Mouse (Mus musculus): ENCODE results near the gene Wipi2. TPM values are rescaled to one million over a fixed set of nuclear protein-coding genes. Genes with fewer than 3 reads are reported as not detected.
A peak's percentile ranks its signal among the peaks of the same experiment; 100 is the strongest.

Wipi2 gene
- polyA plus RNA-seq (2014; fragmentation: Nextera tagmentation; extraction: Ambion mirVana), result 52.7 and 56.3 TPM in 2 replicates

DNA sequence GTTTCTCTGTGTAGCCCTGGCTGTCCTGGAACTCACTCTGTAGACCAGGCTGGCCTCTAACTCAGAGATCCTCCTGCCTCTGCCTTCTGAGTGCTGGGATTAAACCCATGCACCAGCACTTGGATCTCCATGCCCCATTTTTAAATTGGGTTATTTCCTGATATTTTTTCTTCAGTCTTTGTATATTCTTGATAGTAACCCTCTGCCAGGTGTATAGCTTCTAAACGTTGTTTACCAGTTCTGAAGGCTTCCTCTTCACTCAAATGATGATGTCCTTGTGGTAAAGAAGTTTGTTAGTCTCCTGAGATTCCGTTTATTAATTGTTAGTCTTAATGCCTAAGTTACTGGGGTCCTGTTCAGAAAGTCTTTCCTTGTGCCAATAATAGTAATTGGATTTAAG is at the start of gene Wipi2:
Gene Wipi2, plus strand, starts transcription at position 301 of the 400 bp plus-strand sequence.
- Histone ChIP-seq H3K36me3 (ENCODE audit: control insufficient read depth, insufficient read depth, low read length) (no peaks in the 10 kb centered on the region), H3K27me3 (replicated peaks; ENCODE audit: control insufficient read depth, insufficient read depth, low read length) (no peaks in the 10 kb centered on the region), H3K9me3 (ENCODE audit: control insufficient read depth, low read length) (no peaks in the 10 kb centered on the region), H3K4me1 (replicated peaks; ENCODE audit: control insufficient read depth, insufficient read depth, low read length) (peaks cover 14% of the 10 kb centered on the region), H3K4me3 (ENCODE audit: low read depth, low read length) (peak within 1 kb of the TSS; percentile 84), H3K27ac (ENCODE audit: low read depth, low read length) (peak within 1 kb of the TSS; percentile 93; the same call in 1 of the 2 replicates), H3K9ac (ENCODE audit: low read depth, low read length) (peak within 1 kb of the TSS; percentile 92), H3K4me2 (peak within 1 kb of the TSS; percentile 90)
- no peak for DNase-seq (ENCODE audit: low spot score)
- no peak for ATAC-seq (replicated peaks; ENCODE audit: low FRiP score)
- WGBS, result 86% methylated on average over 2 of the region's 2 CpGs

DNA sequence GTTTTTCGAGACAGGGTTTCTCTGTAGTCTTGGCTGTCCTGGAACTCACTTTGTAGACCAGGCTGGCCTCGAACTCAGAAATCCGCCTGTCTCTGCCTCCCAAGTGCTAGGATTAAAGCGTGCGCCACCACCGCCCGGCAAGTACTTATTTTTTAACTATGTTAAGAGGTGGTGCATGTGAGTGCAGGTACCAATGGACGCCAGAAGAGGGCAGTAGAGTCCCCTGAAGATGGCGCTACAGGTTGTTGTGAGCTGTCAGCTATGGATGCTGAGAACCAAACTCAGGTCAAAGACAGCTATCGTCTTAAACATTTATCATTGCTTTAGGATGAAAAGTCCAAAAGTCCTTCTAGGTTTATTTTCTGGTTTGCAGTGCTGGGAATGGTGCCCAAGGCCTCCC is 49.3 kb upstream of the Wipi2 start:
- Histone ChIP-seq H3K4me1 (replicated peaks; ENCODE audit: control insufficient read depth, insufficient read depth, low read length) (no peaks in the 10 kb centered on the region), H3K27ac (ENCODE audit: low read depth, low read length) (no peak overlapping the region), H3K36me3 (ENCODE audit: control insufficient read depth, insufficient read depth, low read length) (peaks cover 3% of the 10 kb centered on the region; the same call in 1 of the 2 replicates), H3K9me3 (ENCODE audit: control insufficient read depth, low read length) (no peaks in the 10 kb centered on the region), H3K9ac (ENCODE audit: low read depth, low read length) (no peak overlapping the region), H3K4me2 (no peak overlapping the region), H3K4me3 (ENCODE audit: low read depth, low read length) (no peak overlapping the region), H3K27me3 (replicated peaks; ENCODE audit: control insufficient read depth, insufficient read depth, low read length) (no peaks in the 10 kb centered on the region)
- 87% methylated on average over 10 of the region's 10 CpGs for WGBS
- no peak for DNase-seq (ENCODE audit: low spot score)
- no peak for ATAC-seq (replicated peaks; ENCODE audit: low FRiP score)

DNA sequence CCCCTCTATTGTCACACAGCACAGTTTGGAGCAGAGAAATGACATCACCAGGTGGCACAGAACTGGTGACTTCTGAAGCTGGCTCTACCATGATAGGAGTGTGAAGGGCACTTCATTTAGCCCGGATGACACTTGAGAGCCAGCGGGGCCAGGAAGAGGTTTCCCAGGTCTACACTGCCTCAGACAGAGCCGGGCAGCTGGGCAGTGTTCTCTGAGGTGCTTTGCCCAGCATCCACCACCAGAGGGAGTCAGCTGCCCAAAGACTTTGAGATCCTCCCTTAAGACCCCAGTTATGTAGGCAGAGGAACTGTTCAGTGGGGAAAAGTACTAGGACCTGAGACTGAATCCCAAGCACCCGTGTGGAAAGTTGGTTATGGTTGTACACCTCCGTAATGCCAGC is 46.0 kb upstream of the Wipi2 start:
- Histone ChIP-seq H3K4me1 (replicated peaks; ENCODE audit: control insufficient read depth, insufficient read depth, low read length) (no peaks in the 10 kb centered on the region), H3K9ac (ENCODE audit: low read depth, low read length) (no peak overlapping the region), H3K4me3 (ENCODE audit: low read depth, low read length) (no peak overlapping the region), H3K4me2 (no peak overlapping the region), H3K36me3 (ENCODE audit: control insufficient read depth, insufficient read depth, low read length) (peaks cover 3% of the 10 kb centered on the region; the same call in 1 of the 2 replicates), H3K27me3 (replicated peaks; ENCODE audit: control insufficient read depth, insufficient read depth, low read length) (no peaks in the 10 kb centered on the region), H3K27ac (ENCODE audit: low read depth, low read length) (no peak overlapping the region), H3K9me3 (ENCODE audit: control insufficient read depth, low read length) (no peaks in the 10 kb centered on the region)
- 17% methylated on average over 5 of the region's 5 CpGs for WGBS
- ATAC-seq (replicated peaks; ENCODE audit: low FRiP score) (no peak), DNase-seq (ENCODE audit: low spot score) (peak; percentile 37)

DNA sequence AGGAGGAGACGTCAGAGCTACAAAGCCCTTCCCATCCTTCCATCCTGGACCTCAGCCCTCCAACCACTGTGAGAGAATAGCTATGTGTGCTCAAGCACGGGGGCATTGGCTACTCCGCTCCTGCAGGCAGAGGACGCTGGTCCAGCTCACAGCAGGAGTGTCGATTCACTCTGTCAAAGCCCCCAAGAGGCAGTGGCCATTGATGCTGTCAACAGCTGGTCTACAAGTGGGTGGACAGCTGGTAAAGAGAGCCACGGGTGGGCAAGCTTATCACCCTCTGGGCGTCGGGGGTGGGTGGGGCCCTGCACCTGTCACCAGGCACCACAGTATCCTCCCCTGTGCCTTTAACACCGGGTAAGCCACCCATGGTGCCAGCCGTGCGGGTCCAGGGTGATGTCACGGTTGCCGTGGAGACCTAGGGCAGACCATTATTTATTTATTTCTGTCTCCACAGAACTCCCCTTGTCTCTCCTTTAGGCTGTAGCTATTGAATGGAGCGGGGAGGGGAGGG is 43.8 kb upstream of the Wipi2 start:
- ATAC-seq (replicated peaks; ENCODE audit: low FRiP score) (no peak), DNase-seq (ENCODE audit: low spot score) (no peak)
- no peaks in the 10 kb centered on the region for H3K27me3 ChIP-seq (replicated peaks; ENCODE audit: control insufficient read depth, insufficient read depth, low read length)

DNA sequence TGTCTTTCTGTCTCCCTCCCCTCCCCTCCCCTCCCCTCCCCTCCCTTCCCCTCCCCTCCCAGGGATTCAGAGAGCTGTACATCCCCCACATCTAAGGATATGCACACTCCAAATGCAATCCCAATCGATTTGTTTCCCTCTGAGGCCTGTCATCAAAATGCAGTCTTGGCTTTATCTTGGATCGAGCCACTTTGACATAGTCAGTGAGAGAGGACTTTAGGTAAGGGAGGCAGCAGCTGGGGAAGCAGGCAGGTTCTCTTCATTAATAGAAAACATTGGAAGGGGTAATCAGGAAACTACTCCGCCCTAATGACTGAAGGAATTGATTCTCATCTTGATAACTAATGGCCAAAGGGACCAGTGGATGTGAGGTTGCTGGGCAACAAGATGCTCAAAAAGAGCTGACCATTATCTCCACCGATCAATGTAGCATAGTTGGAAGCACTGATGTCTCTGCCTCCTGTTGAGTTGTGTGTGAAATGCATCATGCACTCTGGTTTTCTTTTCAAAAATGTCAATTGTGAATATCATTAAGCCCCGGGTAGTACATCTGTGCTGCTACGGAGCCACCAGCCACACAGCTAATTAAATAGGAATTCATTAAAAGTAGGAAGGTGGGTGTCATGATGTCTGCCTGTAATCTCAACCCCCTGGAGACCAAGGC is 36.4 kb upstream of the Wipi2 start:
- Histone ChIP-seq H3K4me3 (ENCODE audit: low read depth, low read length) (no peak overlapping the region), H3K27ac (ENCODE audit: low read depth, low read length) (no peak overlapping the region), H3K9ac (ENCODE audit: low read depth, low read length) (no peak overlapping the region), H3K36me3 (ENCODE audit: control insufficient read depth, insufficient read depth, low read length) (no peaks in the 10 kb centered on the region), H3K4me2 (no peak overlapping the region), H3K9me3 (ENCODE audit: control insufficient read depth, low read length) (no peaks in the 10 kb centered on the region), H3K27me3 (replicated peaks; ENCODE audit: control insufficient read depth, insufficient read depth, low read length) (no peaks in the 10 kb centered on the region), H3K4me1 (replicated peaks; ENCODE audit: control insufficient read depth, insufficient read depth, low read length) (no peaks in the 10 kb centered on the region)
- 81% methylated on average over 6 of the region's 6 CpGs for WGBS
- no peak for DNase-seq (ENCODE audit: low spot score)
- ATAC-seq (replicated peaks; ENCODE audit: low FRiP score), result no peak

More for the DNA sequence above, 43.8 kb upstream of the Wipi2 start:
- Histone ChIP-seq H3K4me3 (ENCODE audit: low read depth, low read length) (no peak overlapping the region), H3K4me1 (replicated peaks; ENCODE audit: control insufficient read depth, insufficient read depth, low read length) (no peaks in the 10 kb centered on the region), H3K9me3 (ENCODE audit: control insufficient read depth, low read length) (no peaks in the 10 kb centered on the region), H3K36me3 (ENCODE audit: control insufficient read depth, insufficient read depth, low read length) (no peaks in the 10 kb centered on the region), H3K27ac (ENCODE audit: low read depth, low read length) (no peak overlapping the region), H3K4me2 (no peak overlapping the region), H3K9ac (ENCODE audit: low read depth, low read length) (no peak overlapping the region)
- 67% methylated on average over 14 of the region's 14 CpGs for WGBS

DNA sequence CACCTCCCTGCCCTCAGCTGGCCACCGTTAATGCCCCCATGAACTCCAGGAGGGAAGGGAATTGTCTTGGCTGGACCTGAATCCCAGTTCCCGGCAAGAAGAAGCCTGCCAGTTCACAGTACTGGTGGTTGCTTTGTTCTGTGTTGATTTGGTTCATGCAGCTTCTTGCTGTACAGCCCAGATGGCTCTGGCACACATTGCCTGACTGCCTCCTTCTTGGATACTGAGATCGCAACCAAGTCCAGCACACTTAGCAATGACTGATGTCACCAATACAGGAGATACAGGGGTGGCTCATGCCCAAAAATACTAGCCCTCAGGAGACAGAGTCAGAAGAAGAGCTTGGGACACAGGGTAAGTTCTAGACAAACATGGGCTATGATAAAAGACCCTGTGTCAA is 31.8 kb upstream of the Wipi2 start:
- Histone ChIP-seq H3K4me2 (no peak overlapping the region), H3K9ac (ENCODE audit: low read depth, low read length) (no peak overlapping the region), H3K9me3 (ENCODE audit: control insufficient read depth, low read length) (no peaks in the 10 kb centered on the region), H3K36me3 (ENCODE audit: control insufficient read depth, insufficient read depth, low read length) (no peaks in the 10 kb centered on the region), H3K27me3 (replicated peaks; ENCODE audit: control insufficient read depth, insufficient read depth, low read length) (no peaks in the 10 kb centered on the region), H3K4me1 (replicated peaks; ENCODE audit: control insufficient read depth, insufficient read depth, low read length) (no peaks in the 10 kb centered on the region), H3K27ac (ENCODE audit: low read depth, low read length) (no peak overlapping the region), H3K4me3 (ENCODE audit: low read depth, low read length) (no peak overlapping the region)
- 80% methylated on average over 3 of the region's 3 CpGs for WGBS
- ATAC-seq (replicated peaks; ENCODE audit: low FRiP score) (no peak), DNase-seq (ENCODE audit: low spot score) (no peak)

DNA sequence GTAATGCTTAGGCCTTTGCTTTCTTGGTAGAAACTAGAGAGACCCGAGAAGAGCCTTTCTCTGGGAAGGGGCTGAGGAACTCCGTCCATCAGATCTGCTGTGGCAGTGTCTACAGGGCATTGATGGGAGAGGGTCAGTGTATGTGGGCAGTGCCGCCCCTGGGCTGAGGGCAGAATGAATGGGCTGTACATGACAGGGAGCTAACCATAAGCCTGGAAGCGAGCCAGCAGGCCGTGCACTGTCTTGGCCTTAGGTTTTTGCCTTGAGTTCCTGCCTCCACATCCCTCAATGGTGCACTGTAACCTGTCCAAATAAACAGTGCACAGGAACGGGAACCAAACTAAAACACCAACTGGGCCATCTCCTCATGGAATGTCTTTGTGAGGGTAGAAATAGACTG is 30.8 kb upstream of the Wipi2 start:
- H3K9ac ChIP-seq (ENCODE audit: low read depth, low read length), result no peak overlapping the region
- 77% methylated on average over 6 of the region's 6 CpGs for WGBS
- H3K27ac ChIP-seq (ENCODE audit: low read depth, low read length), result no peak overlapping the region
- H3K4me3 ChIP-seq (ENCODE audit: low read depth, low read length), result no peak overlapping the region
- H3K9me3 ChIP-seq (ENCODE audit: control insufficient read depth, low read length), result no peaks in the 10 kb centered on the region
- H3K36me3 ChIP-seq (ENCODE audit: control insufficient read depth, insufficient read depth, low read length), result no peaks in the 10 kb centered on the region
- H3K27me3 ChIP-seq (replicated peaks; ENCODE audit: control insufficient read depth, insufficient read depth, low read length), result no peaks in the 10 kb centered on the region
- H3K4me1 ChIP-seq (replicated peaks; ENCODE audit: control insufficient read depth, insufficient read depth, low read length), result no peaks in the 10 kb centered on the region
- ATAC-seq (replicated peaks; ENCODE audit: low FRiP score) (no peak), DNase-seq (ENCODE audit: low spot score) (no peak)
- H3K4me2 ChIP-seq, result no peak overlapping the region

DNA sequence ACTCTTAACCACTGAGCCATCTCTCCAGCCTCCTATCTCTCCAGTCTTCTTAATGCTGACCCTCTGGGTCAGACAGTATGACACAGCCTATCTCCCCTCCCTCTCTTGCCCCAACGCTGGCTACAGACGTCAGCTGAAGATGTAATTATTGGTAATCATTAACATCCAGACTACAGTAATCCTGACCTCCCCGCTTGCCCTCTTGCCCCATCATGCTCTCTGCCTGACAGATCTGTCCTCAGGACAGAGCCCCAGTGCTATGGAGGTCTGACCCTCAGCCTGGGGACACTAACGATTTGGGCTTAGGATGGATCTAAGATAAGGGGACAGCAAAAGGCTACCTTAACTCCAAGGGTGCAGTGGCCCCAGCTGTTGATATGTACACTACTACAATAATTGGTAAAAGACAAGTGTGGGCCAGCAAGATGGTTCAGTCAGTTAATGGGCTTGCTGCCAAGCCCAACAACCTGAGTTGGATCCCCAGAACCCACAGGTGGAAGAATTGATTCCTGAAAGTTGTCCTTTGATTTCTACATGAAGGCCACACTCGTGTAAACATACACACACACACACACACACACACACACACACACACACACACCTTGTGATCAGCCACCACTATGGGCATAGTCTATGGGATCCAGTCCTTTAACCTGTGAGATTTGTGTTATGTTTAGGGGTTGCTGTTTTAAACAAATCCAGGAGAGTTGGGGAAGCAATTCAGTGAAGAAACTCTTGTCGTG is 29.7 kb upstream of the Wipi2 start:
- Histone ChIP-seq H3K27ac (ENCODE audit: low read depth, low read length) (peak overlapping the region; percentile 66), H3K4me3 (ENCODE audit: low read depth, low read length) (no peak overlapping the region), H3K4me1 (replicated peaks; ENCODE audit: control insufficient read depth, insufficient read depth, low read length) (no peaks in the 10 kb centered on the region), H3K27me3 (replicated peaks; ENCODE audit: control insufficient read depth, insufficient read depth, low read length) (no peaks in the 10 kb centered on the region), H3K4me2 (no peak overlapping the region), H3K9ac (ENCODE audit: low read depth, low read length) (no peak overlapping the region), H3K36me3 (ENCODE audit: control insufficient read depth, insufficient read depth, low read length) (no peaks in the 10 kb centered on the region), H3K9me3 (ENCODE audit: control insufficient read depth, low read length) (no peaks in the 10 kb centered on the region)
- DNase-seq (ENCODE audit: low spot score) (no peak), ATAC-seq (replicated peaks; ENCODE audit: low FRiP score) (peak; percentile 83)
- 58% methylated on average over 6 of the region's 6 CpGs for WGBS
